Mouse (Mus musculus) lung, postnatal 25 days (tissue): ENCODE data around the gene Rbms2.
A peak's percentile ranks its signal among the peaks of the same experiment; 100 is the strongest.
"Not testable (repeated sequence)": the region's sequence is repeated elsewhere in the genome, so short reads cannot be mapped to it uniquely, and the experiment has no call there.

ENCODE experiments used
- DNase-seq: peaks from one replicate; pipeline ENCODE4 v3.0.0; 2022; ENCODE audit warnings: low spot score

The Rbms2 gene

GRCm38 (mm10) chr10:128179989-128180388 is at the start of gene Rbms2:
Gene Rbms2 (minus strand): TSS chr10:128180297.
- peak; percentile 82 for DNase-seq

- DNase-seq, result no peak
These were observed 47.9 kb upstream of the Rbms2 start for GRCm38 (mm10) chr10:128228009-128228408.

- no peak for DNase-seq
These were observed 47.5 kb upstream of the Rbms2 start for GRCm38 (mm10) chr10:128227592-128227991.

- no peak for DNase-seq
These were observed 45.4 kb upstream of the Rbms2 start, which contains the start of gene Mip for GRCm38 (mm10) chr10:128225538-128225937. Gene Mip (plus strand): TSS chr10:128225838.

GRCm38 (mm10) chr10:128225064-128225463 is 45.0 kb upstream of the Rbms2 start:
- DNase-seq, result no peak

GRCm38 (mm10) chr10:128221533-128222286 is 41.6 kb upstream of the Rbms2 start:
- DNase-seq, result no peak

- DNase-seq, result no peak
These were observed 38.5 kb upstream of the Rbms2 start for GRCm38 (mm10) chr10:128218387-128219117.

GRCm38 (mm10) chr10:128214981-128215380 is 34.9 kb upstream of the Rbms2 start:
- DNase-seq, result no peak

- DNase-seq, result not testable (repeated sequence)
These were observed 34.0 kb upstream of the Rbms2 start for GRCm38 (mm10) chr10:128214112-128214511.

GRCm38 (mm10) chr10:128212871-128213323 is 32.8 kb upstream of the Rbms2 start:
- DNase-seq, result peak; percentile 82

- DNase-seq, result no peak
These were observed 32.1 kb upstream of the Rbms2 start for GRCm38 (mm10) chr10:128212148-128212547.

GRCm38 (mm10) chr10:128211390-128212108 is 31.5 kb upstream of the Rbms2 start, which contains the start of gene Spryd4:
Gene Spryd4 (minus strand): TSS chr10:128211807.
- DNase-seq, result peak; percentile 91

- no peak for DNase-seq
These were observed 30.9 kb upstream of the Rbms2 start for GRCm38 (mm10) chr10:128210954-128211353.

GRCm38 (mm10) chr10:128210131-128210530 is 30.0 kb upstream of the Rbms2 start:
- no peak for DNase-seq

GRCm38 (mm10) chr10:128209311-128210009 is 29.4 kb upstream of the Rbms2 start:
- DNase-seq, result no peak

- DNase-seq, result no peak
These were observed 28.2 kb upstream of the Rbms2 start for GRCm38 (mm10) chr10:128208326-128208725.

GRCm38 (mm10) chr10:128204941-128205340 is 24.8 kb upstream of the Rbms2 start:
- no peak for DNase-seq

GRCm38 (mm10) chr10:128201856-128202255 is 21.8 kb upstream of the Rbms2 start:
- no peak for DNase-seq

- DNase-seq, result no peak
These were observed 14.7 kb upstream of the Rbms2 start for GRCm38 (mm10) chr10:128194551-128195461.

- peak; percentile 97 for DNase-seq
These were observed 14.0 kb upstream of the Rbms2 start, which contains the start of gene Gls2 for GRCm38 (mm10) chr10:128194024-128194550. Gene Gls2 (plus strand): TSS chr10:128194457.
